Mouse (Mus musculus) erythroblast, adult 5-6 weeks (primary cell): ENCODE results near the gene Hist1h2bf. TPM values are rescaled to one million over a fixed set of nuclear protein-coding genes. Genes with fewer than 3 reads are reported as not detected.
"Not testable (repeated sequence)": the region's sequence is repeated elsewhere in the genome, so short reads cannot be mapped to it uniquely, and the experiment has no call there.

Experiments
- ATAC-seq: replicated peaks from 2 replicates; pipeline ENCODE4 v1.8.0; 2016; ENCODE audit warnings: moderate number of reproducible peaks, mild to moderate bottlenecking, moderate TSS enrichment, inconsistent platforms; ENCODE audit not compliant: poor library complexity, low FRiP score, severe bottlenecking
- total RNA-seq, 2 experiments: library from RNA; stranded (forward) in 1 of 2; stranded (reverse) in 1 of 2; fragments of 150-400 nt in 1 of 2; fragments of 200-764, 138-1000 nt in 1 of 2; gene quantifications; 2 replicates each; pipeline versions ENCODE4 v1.2.3 to v1.2.4; 2015 to 2017; ENCODE audit warnings: low replicate concordance in 2 of 2

Gene Hist1h2bf
- total RNA-seq, 2 experiments from 2014 or later, result 222 to 407 TPM

DNA sequence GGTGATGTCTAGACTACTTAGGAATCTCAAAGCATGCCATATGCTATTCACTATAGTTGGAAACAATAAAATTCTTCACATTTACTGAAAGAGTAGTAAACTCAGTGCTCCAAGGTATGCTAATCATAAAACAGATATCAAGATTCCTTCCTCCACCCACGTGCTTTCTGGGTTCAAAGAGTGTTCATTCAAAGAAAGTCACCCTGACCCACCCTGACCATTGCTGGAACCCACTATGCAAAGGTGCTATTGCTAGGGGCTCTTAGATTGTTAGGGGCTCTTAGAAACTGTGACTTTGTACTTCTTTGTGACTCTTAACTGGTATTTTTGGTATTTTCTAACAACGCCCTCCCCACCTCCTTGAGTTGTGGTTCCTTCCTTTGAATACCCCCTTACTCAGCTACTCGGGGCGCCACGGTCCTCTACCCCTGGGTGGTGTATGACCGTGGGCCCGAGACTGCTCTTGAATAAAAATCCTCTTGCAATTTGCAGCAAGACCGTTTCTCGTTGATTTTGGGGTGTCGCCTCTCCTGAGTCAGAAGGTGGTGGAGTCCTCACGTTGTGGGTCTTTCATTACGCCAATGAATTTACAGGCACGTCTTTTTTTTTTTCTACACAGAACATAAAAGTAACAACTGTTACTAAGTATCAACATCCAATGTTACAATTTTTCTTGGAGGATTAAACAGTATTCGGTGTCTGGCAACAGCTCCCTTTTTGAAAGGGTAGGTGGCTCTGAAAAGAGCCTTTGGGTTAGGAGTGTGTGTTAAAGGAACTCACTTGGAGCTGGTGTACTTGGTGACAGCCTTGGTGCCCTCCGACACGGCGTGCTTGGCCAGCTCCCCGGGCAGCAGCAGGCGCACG, 730 bp downstream of the Hist1h2bf start:
- not testable (repeated sequence) for ATAC-seq

DNA sequence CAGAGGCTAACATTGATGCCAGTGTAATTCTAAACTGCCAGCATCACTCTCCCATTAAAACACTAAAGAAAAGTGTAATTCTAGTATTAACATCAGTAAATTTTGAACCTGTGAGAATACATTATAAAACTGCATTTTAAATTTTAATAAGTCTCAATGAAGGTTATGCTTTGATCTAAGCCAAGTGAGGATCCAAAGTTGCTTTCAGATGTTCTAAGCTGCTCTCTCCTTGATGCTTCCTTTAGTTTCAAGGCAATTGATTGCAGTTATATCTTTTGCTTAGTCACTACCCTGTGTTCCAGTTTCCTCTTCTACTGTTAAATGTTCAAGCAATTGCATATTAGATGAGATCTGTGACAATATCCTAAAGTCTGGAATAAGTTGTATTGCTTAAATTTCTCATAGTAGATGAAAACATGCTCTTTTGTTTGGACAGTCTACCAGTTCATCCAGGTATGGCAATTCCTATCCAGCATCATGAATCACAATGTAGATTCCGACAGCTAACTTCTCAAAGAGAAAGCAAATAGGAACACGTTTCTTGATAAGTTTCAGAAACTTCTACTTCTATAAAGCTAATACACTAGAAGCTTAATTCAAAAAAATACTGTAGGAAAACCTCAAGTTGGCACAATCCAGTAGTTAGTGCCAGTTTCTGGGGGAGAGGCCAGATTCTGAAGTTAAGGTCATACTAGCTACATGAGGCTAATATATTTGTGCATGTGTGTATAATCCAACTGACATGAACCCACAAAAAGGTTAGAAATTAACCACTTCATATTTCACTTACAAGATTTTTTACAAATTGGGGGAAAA, 1.6 kb downstream of the Hist1h2bf start:
- ATAC-seq, result 0 out of 2 replicates have a peak, but pooled peaks have one; percentile 12

DNA sequence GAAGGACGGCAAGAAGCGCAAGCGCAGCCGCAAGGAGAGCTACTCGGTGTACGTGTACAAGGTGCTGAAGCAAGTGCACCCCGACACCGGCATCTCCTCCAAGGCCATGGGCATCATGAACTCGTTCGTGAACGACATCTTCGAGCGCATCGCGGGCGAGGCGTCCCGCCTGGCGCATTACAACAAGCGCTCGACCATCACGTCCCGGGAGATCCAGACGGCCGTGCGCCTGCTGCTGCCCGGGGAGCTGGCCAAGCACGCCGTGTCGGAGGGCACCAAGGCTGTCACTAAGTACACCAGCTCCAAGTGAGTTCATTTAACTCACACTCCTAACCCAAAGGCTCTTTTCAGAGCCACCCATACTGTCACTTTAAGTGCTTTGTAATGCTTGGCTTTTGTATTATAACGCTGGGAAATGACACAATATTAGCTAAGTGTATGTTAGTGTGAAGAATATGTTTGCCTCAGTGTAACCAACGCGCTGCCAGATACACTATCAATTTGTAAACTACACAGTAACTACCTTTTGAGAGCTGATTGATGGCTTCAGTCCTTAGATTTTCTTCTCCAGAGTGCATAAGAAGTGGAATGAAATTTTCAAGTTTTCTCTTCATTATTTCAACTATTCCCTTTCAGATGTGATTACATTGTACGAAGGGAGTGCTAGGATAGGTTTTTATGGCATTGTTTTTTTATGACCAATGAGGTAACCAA, 2.3 kb downstream of the Hist1h2bf start:
- ATAC-seq, result not testable (repeated sequence)

DNA sequence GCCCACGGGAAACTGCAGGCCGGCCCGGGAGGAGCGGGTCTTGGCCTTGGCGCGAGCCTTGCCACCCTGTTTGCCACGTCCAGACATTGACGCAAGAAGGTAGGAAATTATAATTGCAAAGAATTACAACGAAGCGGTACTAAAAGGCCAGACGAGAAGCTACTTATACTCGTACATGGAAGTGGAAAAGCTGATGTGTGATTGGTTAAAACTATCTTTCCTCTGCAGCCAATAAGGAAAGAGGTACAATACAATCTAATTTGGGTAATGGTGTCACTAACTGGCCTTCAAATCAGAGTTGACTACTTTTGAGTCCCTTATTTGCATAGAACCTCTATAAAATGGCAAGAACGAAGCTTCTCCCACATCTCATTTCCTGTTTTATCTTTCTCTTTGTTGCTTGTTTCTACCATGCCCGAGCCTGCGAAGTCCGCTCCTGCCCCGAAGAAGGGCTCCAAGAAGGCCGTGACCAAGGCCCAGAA, 2.9 kb downstream of the Hist1h2bf start, which contains the start of the genes Hist1h2ae and Hist1h2bg:
Gene Hist1h2ae, minus strand, starts transcription at position 199 of the 482 bp plus-strand sequence.
Gene Hist1h2bg, plus strand, starts transcription at position 375 of the 482 bp plus-strand sequence.
- peak; percentile 79 for ATAC-seq

DNA sequence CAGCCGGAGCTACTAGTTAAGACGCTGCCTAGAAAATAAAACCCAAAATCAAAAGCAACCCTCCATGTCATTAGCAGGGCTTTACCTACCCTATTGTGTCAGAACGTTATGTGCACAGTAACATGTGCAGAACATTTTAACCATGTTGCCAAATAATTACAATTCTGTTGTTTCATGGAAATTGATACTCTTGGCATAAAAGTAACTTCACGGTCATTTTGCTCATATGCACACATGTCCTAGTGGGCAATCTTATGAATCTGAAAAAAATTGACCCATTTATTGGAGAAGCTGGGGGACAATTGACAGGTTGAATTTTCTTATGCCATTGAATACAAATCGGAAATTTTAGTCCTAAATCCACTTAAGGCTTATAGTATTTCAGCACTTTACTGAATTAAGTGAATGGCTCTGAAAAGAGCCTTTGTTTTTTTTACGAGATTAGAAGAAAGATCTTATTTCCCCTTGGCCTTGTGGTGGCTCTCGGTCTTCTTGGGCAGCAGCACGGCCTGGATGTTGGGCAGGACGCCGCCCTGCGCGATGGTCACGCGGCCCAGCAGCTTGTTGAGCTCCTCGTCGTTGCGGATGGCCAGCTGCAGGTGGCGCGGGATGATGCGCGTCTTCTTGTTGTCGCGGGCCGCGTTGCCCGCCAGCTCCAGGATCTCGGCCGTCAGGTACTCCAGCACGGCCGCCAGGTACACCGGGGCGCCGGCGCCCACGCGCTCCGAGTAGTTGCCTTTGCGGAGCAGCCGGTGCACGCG, 3.6 kb downstream of the Hist1h2bf start:
- ATAC-seq, result not testable (repeated sequence)

DNA sequence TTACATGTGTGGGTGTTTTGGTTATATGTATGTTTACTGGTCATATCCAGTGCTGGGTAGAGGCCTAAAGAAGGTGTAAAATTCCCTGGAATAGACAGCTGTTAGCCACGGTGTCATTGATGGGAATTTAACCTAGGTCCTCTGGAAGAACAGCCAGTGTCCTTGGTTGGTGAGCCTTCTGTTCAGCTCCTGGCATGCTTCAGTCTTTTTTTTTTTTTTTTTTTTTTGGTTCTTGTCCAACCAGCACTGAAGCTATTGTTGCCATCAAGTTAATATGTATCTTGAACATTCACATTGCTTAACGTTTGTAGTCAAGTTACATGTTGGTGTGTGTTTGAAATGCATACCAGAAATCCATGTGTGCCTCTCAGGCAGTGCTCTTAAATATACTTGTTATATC, 9.5 kb downstream of the Hist1h2bf start:
- no peak for ATAC-seq

DNA sequence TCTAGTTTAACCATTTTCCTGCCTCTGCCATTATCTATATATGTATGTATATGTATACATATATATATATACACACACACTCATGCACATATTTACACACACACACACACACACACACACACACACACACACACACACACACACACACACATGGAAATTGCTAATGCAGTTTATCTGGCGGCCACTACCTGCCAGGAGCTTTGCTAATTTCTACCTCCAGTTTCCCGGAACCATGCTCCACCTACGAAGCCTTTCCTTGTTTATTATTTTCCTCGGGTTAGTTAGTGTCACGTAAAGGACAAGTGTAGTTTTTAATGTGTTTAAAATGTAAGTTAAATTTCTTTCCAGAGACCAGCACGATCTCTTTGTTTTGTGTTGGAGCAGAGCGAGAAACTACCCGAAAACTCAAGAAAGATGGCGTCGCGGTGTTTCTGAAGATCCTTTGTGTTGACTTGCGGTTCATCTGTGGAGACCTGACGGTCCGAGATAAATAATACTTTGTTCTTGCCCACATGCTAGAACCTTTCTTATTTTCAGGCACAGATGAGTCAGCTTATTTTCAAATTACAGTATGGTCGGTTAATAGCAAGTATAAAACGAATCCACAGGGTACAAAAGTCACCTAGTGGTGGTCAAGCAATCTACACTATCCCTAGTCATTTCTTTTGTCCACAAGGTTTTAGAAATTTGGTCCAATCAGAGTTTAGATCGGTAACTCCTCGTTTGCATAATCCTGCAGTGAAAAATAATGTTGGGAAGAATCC, 11.1 kb downstream of the Hist1h2bf start:
- ATAC-seq, result peak; percentile 51

DNA sequence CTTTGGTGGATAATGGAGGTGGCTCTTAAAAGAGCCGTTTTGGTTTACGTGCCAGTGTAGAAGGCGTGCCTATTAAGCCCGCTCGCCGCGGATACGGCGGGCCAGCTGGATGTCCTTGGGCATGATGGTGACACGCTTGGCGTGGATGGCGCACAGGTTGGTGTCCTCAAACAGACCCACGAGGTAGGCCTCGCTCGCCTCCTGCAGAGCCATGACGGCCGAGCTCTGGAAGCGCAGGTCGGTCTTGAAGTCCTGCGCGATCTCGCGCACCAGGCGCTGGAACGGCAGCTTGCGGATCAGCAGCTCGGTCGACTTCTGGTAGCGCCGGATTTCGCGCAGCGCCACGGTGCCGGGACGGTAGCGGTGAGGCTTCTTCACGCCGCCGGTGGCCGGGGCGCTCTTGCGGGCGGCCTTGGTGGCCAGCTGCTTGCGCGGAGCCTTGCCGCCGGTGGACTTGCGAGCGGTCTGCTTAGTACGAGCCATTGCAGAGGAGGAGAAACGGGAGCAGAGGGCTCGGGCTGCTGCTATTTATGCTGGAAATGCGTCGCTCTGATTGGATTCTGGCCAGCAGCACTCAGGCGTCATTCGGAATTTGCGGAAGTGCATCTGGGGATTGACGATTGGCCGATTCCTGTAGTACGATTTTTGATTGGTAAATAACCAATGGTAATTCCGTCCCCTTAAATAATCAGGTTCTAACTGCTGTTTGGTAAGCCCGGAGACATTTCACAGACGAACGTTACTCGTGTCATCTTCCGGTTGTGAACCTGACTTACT, 11.9 kb downstream of the Hist1h2bf start, which contains the start of gene Hist1h3e:
Gene Hist1h3e, minus strand, starts transcription at position 487 of the 777 bp plus-strand sequence.
- peak; percentile 91 for ATAC-seq

DNA sequence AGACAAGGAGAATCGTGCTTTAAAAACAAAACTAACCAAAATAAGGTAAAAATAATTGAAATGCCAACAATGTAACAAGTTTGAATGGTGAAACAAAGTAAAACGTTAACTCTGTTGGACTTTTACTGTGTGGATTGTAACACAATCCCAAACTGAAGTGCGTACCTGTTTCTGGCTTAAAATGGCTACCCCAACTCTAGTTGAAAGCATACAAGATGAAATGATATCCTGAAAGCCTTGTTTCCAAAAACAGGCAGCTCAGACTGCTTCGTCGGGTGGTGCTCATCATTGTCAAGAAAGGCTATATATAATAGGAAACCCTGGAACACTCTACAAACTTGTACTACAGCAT, 12.5 kb downstream of the Hist1h2bf start:
- peak; percentile 55 for ATAC-seq

DNA sequence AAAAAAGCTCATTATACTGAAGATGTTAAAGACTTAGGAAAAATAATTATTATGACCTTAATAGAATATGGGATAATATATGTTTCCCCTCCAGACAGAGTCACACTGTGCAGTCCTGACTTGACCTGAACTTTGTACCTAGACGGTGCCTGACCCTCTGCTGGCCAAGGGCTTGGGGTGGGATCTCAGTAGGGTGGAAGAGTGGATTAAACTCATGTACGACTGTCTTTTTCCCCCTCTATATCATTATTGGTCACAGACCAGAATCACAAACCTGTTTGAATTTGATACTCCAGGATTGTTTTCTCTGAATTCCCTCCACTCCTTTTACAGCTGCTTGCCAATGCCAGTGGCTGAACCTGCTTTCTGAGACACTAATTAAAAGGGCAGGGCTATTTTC, 13.3 kb downstream of the Hist1h2bf start:
- not testable (repeated sequence) for ATAC-seq

DNA sequence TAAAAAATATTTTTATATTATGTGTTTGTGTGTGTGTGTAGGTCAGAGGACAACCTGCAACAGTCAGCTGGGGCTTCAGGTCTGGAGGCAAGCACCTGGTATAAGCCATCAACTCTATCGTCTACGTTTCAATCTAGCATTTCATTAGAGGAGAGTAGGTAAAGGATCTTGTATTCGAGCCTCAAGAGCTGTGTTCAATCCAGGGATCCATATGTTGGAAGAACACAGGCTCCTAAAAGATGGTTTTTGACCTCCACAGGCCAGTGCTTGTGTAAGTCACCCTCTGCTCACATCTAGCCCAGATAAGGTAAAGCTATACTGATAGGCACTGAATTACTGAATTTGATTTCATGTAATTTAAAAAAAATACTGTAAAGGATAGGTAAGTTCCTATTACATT, 17.1 kb downstream of the Hist1h2bf start:
- no peak for ATAC-seq

DNA sequence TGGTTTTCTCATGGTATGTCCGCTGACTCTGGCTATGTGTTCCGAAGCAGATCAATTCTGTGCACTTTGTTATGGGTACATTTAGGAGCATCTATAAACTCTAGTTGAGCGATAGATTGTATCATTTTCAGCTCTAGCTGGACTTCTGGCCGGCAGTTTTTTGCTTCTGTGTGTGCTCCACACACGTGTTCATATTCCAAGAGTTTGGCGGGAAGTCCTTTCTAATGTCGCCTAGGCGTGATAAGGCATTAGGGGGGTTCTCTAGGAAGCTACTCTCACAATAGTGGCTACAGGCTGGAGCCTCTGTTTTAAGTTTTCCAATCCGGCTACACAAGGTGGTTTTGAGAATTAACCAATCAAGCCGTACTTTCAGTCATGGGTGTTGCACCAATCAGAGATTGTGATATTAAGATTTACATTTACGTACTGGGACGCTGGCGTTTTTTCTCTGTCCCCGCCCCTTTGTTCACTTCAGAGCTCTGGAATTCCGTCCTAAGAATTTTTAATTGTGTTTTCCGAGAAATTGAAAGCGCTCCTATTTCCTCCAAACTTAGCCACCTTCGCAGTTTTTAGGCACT, 18.1 kb downstream of the Hist1h2bf start:
- peak; percentile 56 for ATAC-seq

DNA sequence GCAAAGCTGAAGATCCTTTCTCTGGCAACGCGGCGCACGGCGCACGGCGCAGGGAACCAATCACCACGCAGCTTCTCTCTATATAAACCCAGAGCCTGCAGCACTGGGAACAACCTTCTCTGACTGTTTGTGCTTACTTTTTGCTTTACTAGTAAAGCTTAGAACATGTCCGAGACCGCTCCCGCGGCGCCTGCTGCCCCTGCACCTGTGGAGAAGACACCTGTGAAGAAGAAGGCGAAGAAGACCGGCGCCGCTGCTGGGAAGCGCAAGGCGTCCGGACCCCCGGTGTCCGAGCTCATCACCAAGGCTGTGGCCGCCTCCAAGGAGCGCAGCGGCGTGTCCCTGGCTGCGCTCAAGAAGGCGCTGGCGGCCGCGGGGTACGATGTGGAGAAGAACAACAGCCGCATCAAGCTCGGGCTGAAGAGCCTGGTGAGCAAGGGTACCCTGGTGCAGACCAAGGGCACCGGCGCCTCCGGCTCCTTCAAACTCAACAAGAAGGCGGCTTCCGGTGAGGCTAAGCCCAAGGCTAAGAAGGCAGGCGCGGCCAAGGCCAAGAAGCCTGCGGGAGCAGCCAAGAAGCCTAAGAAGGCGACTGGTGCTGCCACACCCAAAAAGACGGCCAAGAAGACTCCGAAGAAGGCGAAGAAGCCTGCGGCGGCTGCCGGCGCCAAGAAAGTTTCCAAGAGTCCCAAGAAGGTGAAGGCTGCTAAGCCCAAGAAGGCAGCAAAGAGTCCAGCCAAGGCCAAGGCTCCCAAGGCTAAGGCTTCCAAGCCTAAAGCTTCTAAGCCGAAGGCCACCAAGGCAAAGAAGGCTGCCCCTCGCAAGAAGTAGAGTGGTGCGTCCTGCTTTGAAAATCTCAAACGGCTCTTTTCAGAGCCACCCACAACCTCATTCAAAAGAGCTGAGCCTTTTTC, 18.8 kb downstream of the Hist1h2bf start:
- peak; percentile 57 for ATAC-seq

DNA sequence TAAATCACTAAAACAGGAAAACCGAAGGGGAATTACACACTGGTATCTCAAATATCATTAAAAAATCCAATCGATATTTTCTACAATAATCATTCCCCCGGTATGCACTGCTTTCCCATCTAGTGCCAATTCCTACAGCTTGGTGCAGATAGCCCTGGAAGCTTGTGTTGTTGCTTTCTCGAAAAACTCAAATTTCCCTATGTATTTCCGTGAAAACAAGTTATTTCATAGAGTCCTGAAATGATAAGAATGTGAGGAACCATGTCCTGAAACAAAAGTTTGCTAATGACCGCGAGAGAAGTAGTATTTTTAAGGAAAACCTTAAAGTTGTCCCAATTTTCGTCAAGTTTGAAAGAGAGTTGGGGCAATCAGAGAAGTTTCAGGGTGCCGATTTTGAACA, 19.6 kb downstream of the Hist1h2bf start:
- ATAC-seq, result no peak

DNA sequence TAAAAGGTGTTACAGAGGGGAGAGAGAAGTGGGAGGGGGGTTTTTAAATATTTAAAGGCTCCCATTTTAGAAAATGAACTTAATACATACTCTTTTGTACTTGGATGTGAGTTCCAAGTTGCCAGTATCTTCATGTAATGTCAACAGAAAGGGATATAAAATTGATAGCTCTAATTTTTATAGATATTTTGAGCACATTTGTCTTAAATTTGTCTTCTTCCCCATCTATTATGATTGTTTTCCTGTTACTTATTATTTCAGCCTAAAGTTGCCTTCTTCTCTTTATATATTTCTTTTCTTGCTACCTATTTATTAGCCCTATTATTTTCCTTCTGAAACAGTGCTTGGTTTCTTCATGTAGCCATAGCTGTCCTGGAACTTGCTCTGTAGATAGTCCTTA, 21.0 kb downstream of the Hist1h2bf start, which contains the start of gene Hist1h1d:
Gene Hist1h1d, plus strand, starts transcription at position 301 of the 400 bp plus-strand sequence.
- ATAC-seq, result no peak
